Mouse (Mus musculus) hindbrain, embryonic 11.5 days (tissue): ENCODE measurements at regions not wholly inside any gene's neighbourhood (a gene's known extent, or its start where the extent isn't known, plus 50 kb on each side); places are given as distances from the start of the nearest gene placed in this dataset.
A peak's percentile ranks its signal among the peaks of the same experiment; 100 is the strongest.

Experiments
- ATAC-seq: fragments of 200-750 bp; cut with Nextera tagmentation; 2 replicates; pipeline ENCODE4 v1.8.0; 2017; ENCODE audit warnings: mild to moderate bottlenecking, moderate TSS enrichment, moderate library complexity; ENCODE audit not compliant: low FRiP score
- DNase-seq: peaks from one replicate; pipeline ENCODE4 v3.0.0-alpha.2; 2015; ENCODE audit warnings: low spot score
- H3K27ac ChIP-seq: fragments of 300-500 bp; sonication (generic); 2 replicates; pipeline ENCODE4 v1.5.1; 2014; ENCODE audit warnings: mild to moderate bottlenecking, low read depth, low read length
- H3K27me3 ChIP-seq: fragments of 300-500 bp; sonication (generic); 2 replicates; pipeline ENCODE4 v1.6.1; 2014; ENCODE audit warnings: mild to moderate bottlenecking, low read length, moderate library complexity, mixed read lengths; ENCODE audit not compliant: control insufficient read depth, insufficient read depth
- H3K36me3 ChIP-seq: fragments of 300-500 bp; sonication (generic); 2 replicates; pipeline ENCODE4 v1.6.1; 2014; ENCODE audit warnings: mild to moderate bottlenecking, low read length, moderate library complexity, mixed read lengths; ENCODE audit not compliant: control insufficient read depth, insufficient read depth
- H3K4me1 ChIP-seq: fragments of 300-500 bp; sonication (generic); replicated peaks from 2 replicates; pipeline ENCODE4 v1.6.1; 2014; ENCODE audit warnings: low read length, mixed read lengths; ENCODE audit not compliant: control insufficient read depth, insufficient read depth
- H3K4me2 ChIP-seq: fragments of 300-500 bp; sonication (generic); replicated peaks from 2 replicates; pipeline ENCODE4 v1.6.1; 2014; ENCODE audit warnings: mild to moderate bottlenecking, low read depth, low read length
- H3K4me3 ChIP-seq: fragments of 300-500 bp; sonication (generic); 2 replicates; pipeline ENCODE4 v1.5.1; 2014; ENCODE audit warnings: low read depth, low read length
- H3K9ac ChIP-seq: fragments of 300-500 bp; sonication (generic); 2 replicates; pipeline ENCODE4 v1.6.1; 2014; ENCODE audit warnings: low read depth, low read length
- H3K9me3 ChIP-seq: fragments of 300-500 bp; sonication (generic); 2 replicates; pipeline ENCODE4 v1.6.1; 2016; ENCODE audit warnings: low read length; ENCODE audit not compliant: control insufficient read depth
- WGBS: fragments of 180-500 bp; shearing (Covaris S2); extraction: QIAGEN DNeasy Blood & Tissue Kit; methylation state at CpG from one replicate; pipeline ENCODE4 v1.1.7; 2014; 5-methylcytosine and 5-hydroxymethylcytosine counted together

DNA sequence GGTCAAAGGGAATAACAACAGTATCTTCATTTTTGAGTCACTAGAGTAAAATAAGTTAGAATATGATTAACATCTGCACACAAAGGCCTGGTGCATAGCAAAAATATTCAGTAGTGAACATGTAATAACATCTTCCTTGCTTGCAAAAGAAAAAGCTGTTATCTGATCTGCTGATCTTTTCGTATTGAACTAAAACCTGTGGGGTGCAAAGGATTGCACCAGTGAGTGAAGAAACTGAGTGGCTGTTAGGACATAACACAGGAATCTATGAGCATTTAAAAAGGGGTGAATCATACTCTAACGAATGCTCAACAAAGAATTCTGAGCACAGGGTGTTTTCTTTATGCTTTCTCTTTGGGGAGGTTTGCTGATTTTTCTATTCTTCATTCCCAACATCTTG is 592.2 kb upstream of the Slit2 start:
- no peaks in the 10 kb centered on the region for H3K36me3 ChIP-seq

DNA sequence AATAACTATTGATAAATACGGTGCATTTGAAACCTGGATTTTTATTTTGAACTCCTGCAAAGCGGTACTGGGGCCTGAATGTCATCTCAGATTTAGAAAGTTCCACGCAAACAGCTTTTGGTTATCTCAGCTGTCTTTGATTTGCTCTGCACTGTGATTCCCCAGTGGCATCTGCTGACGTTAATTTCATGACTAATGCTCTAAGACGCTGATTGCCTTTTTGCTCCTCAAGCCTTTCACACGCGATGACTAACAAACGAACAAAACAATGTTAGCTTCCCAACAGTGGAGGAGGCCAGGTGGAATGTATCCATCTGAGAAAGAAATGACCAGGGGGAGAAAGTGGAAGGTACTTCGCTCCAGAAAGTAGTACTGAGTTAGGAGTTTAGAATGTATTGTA is 586.1 kb upstream of the Slit2 start:
- DNase-seq (no peak), ATAC-seq (no peak)
- WGBS: 74% methylated on average over 9 of the region's 9 CpGs
- Histone ChIP-seq H3K9me3 (no peaks in the 10 kb centered on the region), H3K4me3 (no peak overlapping the region), H3K4me2 (no peak overlapping the region), H3K27me3 (no peaks in the 10 kb centered on the region), H3K4me1 (no peaks in the 10 kb centered on the region), H3K27ac (no peak overlapping the region), H3K9ac (no peak overlapping the region), H3K36me3 (no peaks in the 10 kb centered on the region)

More for the DNA sequence above, 592.2 kb upstream of the Slit2 start:
- ATAC-seq (no peak), DNase-seq (no peak)
- H3K9ac ChIP-seq: no peak overlapping the region
- 77% methylated on average over 2 of the region's 2 CpGs for WGBS
- no peaks in the 10 kb centered on the region for H3K9me3 ChIP-seq
- no peaks in the 10 kb centered on the region for H3K27me3 ChIP-seq
- no peak overlapping the region for H3K27ac ChIP-seq
- H3K4me3 ChIP-seq: no peak overlapping the region
- H3K4me2 ChIP-seq: no peak overlapping the region
- H3K4me1 ChIP-seq: no peaks in the 10 kb centered on the region

DNA sequence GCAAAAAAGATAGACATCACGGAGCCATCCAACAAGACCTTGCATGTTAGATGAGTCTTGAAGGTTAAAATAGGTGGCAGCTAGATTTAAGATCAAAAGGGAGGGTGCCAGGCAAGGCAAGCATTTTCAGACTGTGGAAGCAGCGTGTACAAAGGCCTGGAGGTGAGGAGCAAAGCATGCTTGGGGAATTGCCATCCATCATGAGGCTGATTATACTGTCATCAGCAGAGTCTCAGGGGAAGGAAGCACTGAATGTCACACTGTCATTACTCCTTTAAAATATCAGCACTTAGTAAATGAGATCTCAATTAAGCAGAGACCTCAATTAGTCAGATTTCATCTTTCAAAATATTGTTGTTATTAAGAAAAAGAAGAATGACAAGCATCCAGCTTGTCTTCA is 561.0 kb upstream of the Slit2 start:
- H3K4me3 ChIP-seq: no peak overlapping the region
- no peaks in the 10 kb centered on the region for H3K27me3 ChIP-seq
- H3K9ac ChIP-seq: no peak overlapping the region
- H3K9me3 ChIP-seq: no peaks in the 10 kb centered on the region
- 59% methylated on average over 2 of the region's 2 CpGs for whole genome bisulfite sequencing
- no peak overlapping the region for H3K4me2 ChIP-seq
- no peaks in the 10 kb centered on the region for H3K4me1 ChIP-seq
- DNase-seq (peak; percentile 29), ATAC-seq (peak; percentile 66)
- no peaks in the 10 kb centered on the region for H3K36me3 ChIP-seq
- H3K27ac ChIP-seq: no peak overlapping the region

DNA sequence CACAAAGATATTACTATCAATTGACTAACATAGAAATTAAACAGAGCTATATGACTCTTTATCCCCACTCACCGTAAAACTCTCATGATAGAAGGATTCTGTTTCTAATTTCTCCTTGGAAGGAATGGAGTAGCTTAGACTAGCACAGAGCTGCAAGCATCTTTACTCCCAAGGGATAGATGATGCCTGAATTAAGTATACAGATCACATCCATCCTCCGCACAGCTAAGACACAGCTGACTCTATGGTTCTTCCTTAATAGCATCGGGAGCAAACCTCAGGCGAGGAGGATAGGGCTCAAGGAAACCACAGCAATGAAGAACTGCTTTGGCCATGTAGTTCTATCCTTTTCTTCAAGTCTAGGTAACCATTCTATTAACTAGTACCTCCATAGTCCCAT is 556.9 kb upstream of the Slit2 start:
- no peak overlapping the region for H3K4me3 ChIP-seq
- H3K36me3 ChIP-seq: no peaks in the 10 kb centered on the region
- H3K9me3 ChIP-seq: no peaks in the 10 kb centered on the region
- no peak overlapping the region for H3K4me2 ChIP-seq
- no peak overlapping the region for H3K9ac ChIP-seq
- ATAC-seq (0 out of 2 replicates have a peak, but pooled peaks have one; percentile 53), DNase-seq (no peak)
- no peaks in the 10 kb centered on the region for H3K4me1 ChIP-seq
- 77% methylated on average over 4 of the region's 4 CpGs for WGBS
- H3K27ac ChIP-seq: no peak overlapping the region
- H3K27me3 ChIP-seq: no peaks in the 10 kb centered on the region

DNA sequence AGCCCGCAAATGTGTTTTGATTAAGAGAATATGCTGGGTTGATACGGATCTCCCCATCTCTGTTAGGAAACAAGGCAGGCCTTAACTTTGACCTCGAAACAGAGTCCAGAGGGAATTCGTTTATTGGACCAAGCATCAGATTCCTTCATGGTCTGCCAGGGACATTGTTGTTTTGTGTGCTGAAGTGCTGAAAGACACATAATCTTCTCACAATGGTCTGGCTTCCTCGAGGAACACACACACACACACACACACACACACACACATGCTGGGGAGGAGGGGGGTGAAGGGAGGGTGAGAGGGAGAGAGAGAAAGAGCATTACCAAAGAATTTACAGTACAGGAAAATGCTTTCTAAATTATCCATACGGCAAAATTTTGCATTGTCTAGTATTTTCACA is 556.5 kb upstream of the Slit2 start:
- ATAC-seq (no peak), DNase-seq (peak; percentile 11)
- Histone ChIP-seq H3K27me3 (no peaks in the 10 kb centered on the region), H3K9ac (no peak overlapping the region), H3K36me3 (no peaks in the 10 kb centered on the region), H3K27ac (no peak overlapping the region), H3K4me2 (no peak overlapping the region), H3K4me1 (no peaks in the 10 kb centered on the region), H3K4me3 (no peak overlapping the region), H3K9me3 (no peaks in the 10 kb centered on the region)
- WGBS: 61% methylated on average over 6 of the region's 6 CpGs

DNA sequence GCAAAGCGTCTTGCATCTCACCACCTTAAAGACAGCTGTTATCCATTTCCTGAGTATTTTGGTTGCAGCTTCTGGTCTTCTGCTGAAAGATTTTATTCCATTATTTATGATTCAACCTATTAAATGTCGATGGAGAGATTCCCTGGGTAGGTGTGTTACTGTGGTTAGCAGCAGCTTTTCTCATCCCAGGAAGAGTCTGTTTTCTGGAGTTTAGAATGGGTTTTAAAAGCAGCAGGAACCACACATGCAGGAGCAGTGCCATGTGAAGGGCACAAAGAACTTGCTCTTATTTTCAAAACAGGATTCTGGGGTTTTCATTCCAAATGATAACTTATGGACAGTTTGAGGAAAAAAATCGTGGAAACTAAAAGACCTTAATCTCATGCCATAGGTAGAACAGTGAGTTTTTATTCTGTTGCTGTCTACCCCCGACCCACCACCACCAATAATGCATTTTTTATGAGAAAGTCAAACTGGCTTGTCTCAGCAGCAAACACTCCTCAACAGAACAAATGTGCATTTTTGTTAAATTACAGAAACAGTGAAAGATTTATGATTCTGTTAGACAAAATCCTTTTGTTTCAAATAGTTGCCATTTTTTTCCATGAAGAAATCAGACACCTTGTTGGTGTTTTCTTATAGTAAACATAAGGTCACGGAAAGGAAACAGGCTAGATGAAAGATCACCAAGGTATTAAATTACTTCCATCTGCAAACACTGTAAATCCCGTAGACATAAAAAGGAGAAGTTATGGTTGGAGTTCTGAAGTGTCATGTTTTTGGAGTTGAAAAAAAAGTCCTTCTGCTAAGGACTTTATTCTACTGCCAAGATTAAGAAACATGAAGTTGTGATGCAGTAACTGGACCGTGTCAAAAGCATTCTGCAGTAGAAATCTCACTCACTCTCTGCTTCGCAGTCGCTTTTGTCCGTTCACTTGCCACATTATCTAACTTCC is 553.4 kb upstream of the Slit2 start:
- H3K27ac ChIP-seq: no peak overlapping the region
- no peaks in the 10 kb centered on the region for H3K27me3 ChIP-seq
- no peak overlapping the region for H3K9ac ChIP-seq
- no peak overlapping the region for H3K4me3 ChIP-seq
- H3K9me3 ChIP-seq: no peaks in the 10 kb centered on the region
- no peaks in the 10 kb centered on the region for H3K4me1 ChIP-seq
- no peak for DNase-seq
- H3K36me3 ChIP-seq: no peaks in the 10 kb centered on the region
- ATAC-seq: no peak
- H3K4me2 ChIP-seq: no peak overlapping the region
- 69% methylated on average over 10 of the region's 10 CpGs for WGBS

DNA sequence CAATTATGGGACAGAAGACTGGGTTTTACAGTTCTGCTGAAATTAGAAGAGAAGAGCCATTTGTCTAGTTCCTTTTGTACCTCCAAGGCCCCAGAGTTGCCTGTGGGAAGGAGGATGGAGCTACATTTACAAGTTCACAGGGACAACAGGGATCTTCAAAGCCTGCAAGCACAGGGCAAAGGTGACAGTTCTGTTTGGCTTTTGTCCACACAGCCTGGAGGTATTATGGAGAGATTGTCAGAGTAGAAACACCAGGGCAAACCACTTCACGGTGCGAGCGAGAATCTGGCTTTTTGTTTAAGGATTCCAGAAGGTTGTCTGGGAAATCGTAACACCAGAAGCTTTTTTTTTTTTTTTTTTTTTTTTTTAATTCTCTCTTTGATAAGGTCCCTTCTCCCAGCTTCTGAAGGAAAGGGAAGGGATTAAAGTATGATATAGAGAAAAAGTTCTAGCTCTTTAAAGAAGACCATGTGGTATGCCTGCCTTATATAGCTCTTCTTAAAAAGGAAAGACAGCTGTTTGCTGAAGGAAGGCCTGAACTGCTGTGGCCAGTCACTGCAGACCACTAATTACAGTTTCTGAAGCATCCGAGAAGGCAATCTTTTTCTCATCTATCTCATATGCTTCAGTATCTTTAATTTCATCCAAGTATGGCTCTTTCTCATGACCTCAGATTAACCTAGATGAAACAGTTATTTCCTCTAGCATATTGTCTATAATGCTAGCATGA is 551.2 kb upstream of the Slit2 start:
- Histone ChIP-seq H3K4me1 (no peaks in the 10 kb centered on the region), H3K36me3 (no peaks in the 10 kb centered on the region), H3K9ac (no peak overlapping the region), H3K27ac (no peak overlapping the region), H3K4me3 (no peak overlapping the region), H3K4me2 (no peak overlapping the region), H3K27me3 (no peaks in the 10 kb centered on the region), H3K9me3 (no peaks in the 10 kb centered on the region)
- peak; percentile 20 for DNase-seq
- 19% methylated on average over 5 of the region's 5 CpGs for WGBS
- no peak for ATAC-seq

DNA sequence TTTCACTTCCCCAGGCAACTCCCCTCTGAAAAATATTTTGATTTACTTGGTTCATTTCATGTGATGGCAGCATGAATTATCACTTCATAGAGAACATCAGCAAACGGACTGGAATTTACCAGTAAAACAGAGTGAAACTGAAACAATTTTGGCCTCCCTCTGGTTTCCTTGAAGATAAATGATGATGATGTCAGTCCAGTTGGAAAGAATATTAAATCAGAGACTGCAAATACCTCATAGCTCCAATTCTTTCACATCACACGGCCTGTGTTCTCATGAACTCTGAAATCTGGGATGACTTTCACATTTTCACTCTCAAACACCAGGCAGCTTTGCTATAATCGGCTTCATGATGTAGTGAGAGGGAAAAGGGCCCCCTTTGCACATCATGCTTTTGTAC is 546.5 kb upstream of the Slit2 start:
- Histone ChIP-seq H3K9ac (no peak overlapping the region), H3K4me3 (no peak overlapping the region), H3K4me2 (no peak overlapping the region), H3K27ac (no peak overlapping the region), H3K4me1 (no peaks in the 10 kb centered on the region), H3K27me3 (no peaks in the 10 kb centered on the region), H3K36me3 (no peaks in the 10 kb centered on the region), H3K9me3 (no peaks in the 10 kb centered on the region)
- 69% methylated on average over 3 of the region's 3 CpGs for WGBS
- DNase-seq (no peak), ATAC-seq (no peak)
